Mouse (Mus musculus): ENCODE data around the gene Gstt3. TPM values are rescaled to one million over a fixed set of nuclear protein-coding genes. Genes with fewer than 3 reads are reported as not detected.
A peak's percentile ranks its signal among the peaks of the same experiment; 100 is the strongest.

The Gstt3 gene
- total and polyA plus RNA-seq, 3 experiments: 72.3 to 163 (median 109) TPM

GRCm38 (mm10) chr10:75760311-75760710 is 20.9 kb downstream of the Gstt3 start:
- TF ChIP-seq USF2 (conservative IDR thresholded peaks at IDR 0.05; ENCODE audit: low read depth, low read length) (no peak), CTCF (conservative IDR thresholded peaks at IDR 0.05 in 1 of 2, IDR thresholded peaks at IDR 0.05 in 1 of 2; ENCODE audit: low read depth in 2 of 2, low read length in 2 of 2) (peak in 1 of 2 experiments; percentile 17; a peak in 1 of 4 replicates)
- no peak for DNase-seq (ENCODE audit: extremely low read depth)
- no peak overlapping the region for H3K4me3 ChIP-seq (replicated peaks in 1 of 3; ENCODE audit: low read depth in 2 of 3, low read length in 2 of 3, poor library complexity in 1 of 3)
- no peak overlapping the region for H3K27ac ChIP-seq (ENCODE audit: insufficient read depth, low read depth)
- no peak overlapping the region for H3K9ac ChIP-seq (ENCODE audit: insufficient read depth, low read depth)
- peaks cover 8 to 10% of the 10 kb centered on the region in 2 experiments for H3K4me1 ChIP-seq (ENCODE audit: control insufficient read depth in 1 of 2, insufficient read depth in 2 of 2)
- H3K27me3 ChIP-seq (replicated peaks): no peaks in the 10 kb centered on the region
- H3K36me3 ChIP-seq (replicated peaks in 1 of 2; ENCODE audit: control insufficient read depth in 1 of 2, insufficient read depth in 1 of 2, low read length in 1 of 2): peaks cover 28 to 63% of the 10 kb centered on the region in 2 experiments
- dilution Hi-C loops (cut with MboI; ENCODE audit: extremely low pct_ligation_motif_present, extremely low pct_unique_long_range_greater_than_20kb, low sequenced_read_pairs) (no loop called here), in situ Hi-C loops (cut with MboI; ENCODE audit: low pct_ligation_motif_present, low pct_unique_long_range_greater_than_20kb, low sequenced_read_pairs) (no loop called here)
- H3K9me3 ChIP-seq (replicated peaks; ENCODE audit: low read length): peaks cover 8% of the 10 kb centered on the region
- peaks cover 49% of the 10 kb centered on the region for H3K79me2 ChIP-seq (replicated peaks; ENCODE audit: control insufficient read depth, extremely low read depth, insufficient read depth, poor library complexity, severe bottlenecking)
- H3K4me2 ChIP-seq (ENCODE audit: insufficient read depth, low read depth, poor library complexity, severe bottlenecking): no peak overlapping the region

- peaks cover 32% of the 10 kb centered on the region for H3K79me2 ChIP-seq (replicated peaks; ENCODE audit: control insufficient read depth, extremely low read depth, insufficient read depth, poor library complexity, severe bottlenecking)
- no peaks in the 10 kb centered on the region for H3K27me3 ChIP-seq (replicated peaks)
- H3K4me1 ChIP-seq (ENCODE audit: control insufficient read depth in 1 of 2, insufficient read depth in 2 of 2): peaks cover 0 to 2% of the 10 kb centered on the region in 2 experiments; a peak in 1 of 4 replicates
- no peak for DNase-seq (ENCODE audit: extremely low read depth)
- peaks cover 8% of the 10 kb centered on the region for H3K9me3 ChIP-seq (replicated peaks; ENCODE audit: low read length)
- no peak overlapping the region for H3K4me3 ChIP-seq (replicated peaks in 1 of 3; ENCODE audit: low read depth in 2 of 3, low read length in 2 of 3, poor library complexity in 1 of 3)
- no peak overlapping the region for H3K9ac ChIP-seq (ENCODE audit: insufficient read depth, low read depth)
- peaks cover 59 to 93% of the 10 kb centered on the region in 2 experiments for H3K36me3 ChIP-seq (replicated peaks in 1 of 2; ENCODE audit: control insufficient read depth in 1 of 2, insufficient read depth in 1 of 2, low read length in 1 of 2)
- no peak overlapping the region for H3K27ac ChIP-seq (ENCODE audit: insufficient read depth, low read depth)
- H3K4me2 ChIP-seq (ENCODE audit: insufficient read depth, low read depth, poor library complexity, severe bottlenecking): no peak overlapping the region
- in situ Hi-C loops (cut with MboI; ENCODE audit: low pct_ligation_motif_present, low pct_unique_long_range_greater_than_20kb, low sequenced_read_pairs): no loop called here
- dilution Hi-C loops (cut with MboI; ENCODE audit: extremely low pct_ligation_motif_present, extremely low pct_unique_long_range_greater_than_20kb, low sequenced_read_pairs): no loop called here
- TF ChIP-seq ZKSCAN1 (IDR thresholded peaks at IDR 0.05; ENCODE audit: borderline replicate concordance, low read depth, low read length) (no peak), POLR2A (IDR thresholded peaks at IDR 0.05; ENCODE audit: low read depth, low read length) (no peak), ZNF384 (IDR thresholded peaks at IDR 0.05; ENCODE audit: low read depth, low read length) (no peak), UBTF (IDR thresholded peaks at IDR 0.05; ENCODE audit: low read depth, low read length) (no peak), BHLHE40 (IDR thresholded peaks at IDR 0.05; ENCODE audit: low read depth, low read length) (no peak), JUN (IDR thresholded peaks at IDR 0.05; ENCODE audit: insufficient read depth, low read depth, low read length) (no peak), MXI1 (IDR thresholded peaks at IDR 0.05; ENCODE audit: low read depth, low read length) (no peak)
Measured at GRCm38 (mm10) chr10:75756719-75757118, 24.5 kb downstream of the Gstt3 start.

- peak; percentile 74 for DNase-seq (ENCODE audit: extremely low read depth)
- Histone ChIP-seq H3K36me3 (replicated peaks in 1 of 2; ENCODE audit: control insufficient read depth in 1 of 2, insufficient read depth in 1 of 2, low read length in 1 of 2) (peaks cover 71 to 95% of the 10 kb centered on the region in 2 experiments), H3K79me2 (replicated peaks; ENCODE audit: control insufficient read depth, extremely low read depth, insufficient read depth, poor library complexity, severe bottlenecking) (no peaks in the 10 kb centered on the region), H3K27ac (ENCODE audit: insufficient read depth, low read depth) (no peak overlapping the region), H3K27me3 (replicated peaks) (no peaks in the 10 kb centered on the region), H3K4me1 (ENCODE audit: control insufficient read depth in 1 of 2, insufficient read depth in 2 of 2) (no peaks in the 10 kb centered on the region), H3K9me3 (replicated peaks; ENCODE audit: low read length) (no peaks in the 10 kb centered on the region), H3K4me2 (ENCODE audit: insufficient read depth, low read depth, poor library complexity, severe bottlenecking) (no peak overlapping the region), H3K9ac (ENCODE audit: insufficient read depth, low read depth) (no peak overlapping the region), H3K4me3 (replicated peaks in 1 of 3; ENCODE audit: low read depth in 2 of 3, low read length in 2 of 3, poor library complexity in 1 of 3) (no peak overlapping the region)
- dilution Hi-C loops (cut with MboI; ENCODE audit: extremely low pct_ligation_motif_present, extremely low pct_unique_long_range_greater_than_20kb, low sequenced_read_pairs): no loop called here
- in situ Hi-C loops (cut with MboI; ENCODE audit: low pct_ligation_motif_present, low pct_unique_long_range_greater_than_20kb, low sequenced_read_pairs): loop anchor here (10.0 kb wide), 1 partner anchor 111 kb away; no protein-coding TSS in a partner anchor
- TF ChIP-seq IRF4 (IDR thresholded peaks at IDR 0.05; ENCODE audit: low read depth, low read length): peak; percentile 50
- TF ChIP-seq CHD1 (IDR thresholded peaks at IDR 0.05; ENCODE audit: low read depth, low read length): no peak
- TF ChIP-seq ZMIZ1 (IDR thresholded peaks at IDR 0.05; ENCODE audit: low read depth, low read length): no peak
- no peak for TF ChIP-seq GABPA (IDR thresholded peaks at IDR 0.05; ENCODE audit: insufficient replicate concordance, low read depth, low read length)
- peak; percentile 90 for TF ChIP-seq RAD21 (IDR thresholded peaks at IDR 0.05; ENCODE audit: low read depth, low read length)
- TF ChIP-seq ELF1 (IDR thresholded peaks at IDR 0.05; ENCODE audit: low read depth, low read length): peak; percentile 30
- no peak for TF ChIP-seq JUN (IDR thresholded peaks at IDR 0.05; ENCODE audit: insufficient read depth, low read depth, low read length)
- TF ChIP-seq TBP (conservative IDR thresholded peaks at IDR 0.05; ENCODE audit: low read depth, low read length): no peak
- TF ChIP-seq USF2 (conservative IDR thresholded peaks at IDR 0.05; ENCODE audit: low read depth, low read length): no peak
- TF ChIP-seq POLR2A (IDR thresholded peaks at IDR 0.05; ENCODE audit: low read depth, low read length): no peak
- TF ChIP-seq MEF2A (IDR thresholded peaks at IDR 0.05; ENCODE audit: borderline replicate concordance, low read depth, low read length): no peak
- TF ChIP-seq ZKSCAN1 (IDR thresholded peaks at IDR 0.05; ENCODE audit: borderline replicate concordance, low read depth, low read length): no peak
- peak; percentile 54; the same call in 1 of the 2 replicates for TF ChIP-seq NELFE (IDR thresholded peaks at IDR 0.05; ENCODE audit: low read depth, low read length)
- TF ChIP-seq MYC (IDR thresholded peaks at IDR 0.05; ENCODE audit: low read depth, low read length): no peak
- no peak for TF ChIP-seq CHD2 (IDR thresholded peaks at IDR 0.05; ENCODE audit: low read length)
- TF ChIP-seq BHLHE40 (IDR thresholded peaks at IDR 0.05; ENCODE audit: low read depth, low read length): 0 out of 2 replicates have a peak, but pooled peaks have one; percentile 19
- peak; percentile 31; the same call in 1 of the 2 replicates for TF ChIP-seq TCF12 (IDR thresholded peaks at IDR 0.05; ENCODE audit: low read depth, low read length)
- no peak for TF ChIP-seq HCFC1 (IDR thresholded peaks at IDR 0.05; ENCODE audit: low read depth, low read length)
- TF ChIP-seq CTCF (conservative IDR thresholded peaks at IDR 0.05 in 1 of 2, IDR thresholded peaks at IDR 0.05 in 1 of 2; ENCODE audit: low read depth in 2 of 2, low read length in 2 of 2): peak; percentile 87 to 96
- TF ChIP-seq ZC3H11A (IDR thresholded peaks at IDR 0.05; ENCODE audit: low read depth, low read length): peak; percentile 73
- TF ChIP-seq POLR2AphosphoS2 (IDR thresholded peaks at IDR 0.05; ENCODE audit: low read depth, low read length): no peak
- no peak for TF ChIP-seq MXI1 (IDR thresholded peaks at IDR 0.05; ENCODE audit: low read depth, low read length)
Measured at GRCm38 (mm10) chr10:75744017-75744416, 37.2 kb downstream of the Gstt3 start.
